Mouse (Mus musculus): ENCODE data around the gene Ppif.

The Ppif gene

DNA sequence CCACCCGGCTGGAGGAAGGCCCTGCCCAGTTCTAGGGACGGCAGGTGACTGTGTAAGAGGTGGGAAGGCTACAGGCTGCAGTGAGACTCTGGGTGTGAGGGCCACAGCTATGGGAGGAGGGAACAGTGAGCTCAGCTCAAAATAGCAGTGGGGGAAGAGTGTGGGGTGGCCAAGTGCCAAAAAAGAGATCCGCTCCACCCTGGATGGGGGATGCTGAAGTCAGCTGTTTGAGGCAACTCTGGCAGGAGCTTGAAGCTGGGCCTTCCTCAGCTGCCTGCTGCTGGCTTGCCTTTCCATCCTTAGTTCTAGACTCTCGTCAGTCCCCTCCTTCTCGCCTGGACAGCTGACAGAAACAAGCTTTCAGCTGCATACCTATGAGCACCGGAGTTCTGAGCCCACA, 42.6 kb downstream of the Ppif start:
- peak; percentile 72 for DNase-seq (ENCODE audit: low spot score)

DNA sequence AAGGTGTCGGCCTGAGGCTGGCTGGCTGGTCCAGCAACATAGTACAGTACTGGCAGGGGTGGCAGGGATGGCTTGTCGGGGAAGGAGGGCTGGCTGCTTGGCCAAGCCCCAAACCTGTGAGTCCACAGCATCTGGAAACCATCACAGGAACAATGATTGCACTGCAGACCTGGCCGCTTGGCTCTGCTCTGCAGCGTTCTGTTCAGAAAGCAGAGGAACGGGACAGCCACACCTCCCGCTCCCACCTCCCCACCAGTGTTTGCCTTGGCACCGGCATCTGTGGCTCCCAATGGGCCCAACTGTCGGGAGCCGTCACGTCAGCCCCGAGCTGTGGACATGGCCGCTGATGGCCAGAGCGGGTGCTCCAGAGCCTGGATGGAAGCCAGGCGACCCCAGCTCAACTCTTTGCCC, 44.6 kb downstream of the Ppif start:
- DNase-seq (ENCODE audit: low spot score) = no peak

GRCm38 (mm10) chr14:25739957-25740565, 46.1 kb downstream of the Ppif start:
- no peak for DNase-seq (ENCODE audit: low spot score)

GRCm38 (mm10) chr14:25741211-25741610, 47.3 kb downstream of the Ppif start:
- no peak for DNase-seq (ENCODE audit: low spot score)

- DNase-seq (ENCODE audit: low spot score) = no peak
Measured at GRCm38 (mm10) chr14:25741840-25742367, 48.0 kb downstream of the Ppif start.

DNA sequence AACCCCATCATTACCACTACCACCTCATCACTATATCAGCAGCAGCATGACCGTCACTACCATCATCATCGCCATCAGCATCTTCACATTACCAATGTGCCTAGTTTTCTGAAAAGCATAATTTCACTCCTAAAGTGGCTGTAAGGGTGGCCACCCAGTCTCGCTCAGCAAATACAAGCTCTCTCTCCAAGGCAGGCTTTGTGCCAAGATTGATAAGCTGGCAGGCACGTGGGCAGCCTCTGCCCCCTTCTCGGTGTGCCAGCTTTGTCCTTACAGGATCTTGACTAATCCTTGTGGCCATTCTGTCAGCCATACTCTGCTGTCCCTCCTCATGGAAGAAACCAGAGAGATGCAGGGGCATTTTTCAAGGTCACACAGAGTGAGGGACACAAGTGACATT, 49.0 kb downstream of the Ppif start:
- DNase-seq (ENCODE audit: low spot score) = no peak

- no peak for DNase-seq (ENCODE audit: low spot score)
Measured at GRCm38 (mm10) chr14:25745365-25746184, 51.6 kb downstream of the Ppif start.

GRCm38 (mm10) chr14:25746371-25746770, 52.4 kb downstream of the Ppif start:
- no peak for DNase-seq (ENCODE audit: low spot score)

- DNase-seq (ENCODE audit: low spot score) = no peak
Measured at GRCm38 (mm10) chr14:25746971-25747945, 53.3 kb downstream of the Ppif start.

DNA sequence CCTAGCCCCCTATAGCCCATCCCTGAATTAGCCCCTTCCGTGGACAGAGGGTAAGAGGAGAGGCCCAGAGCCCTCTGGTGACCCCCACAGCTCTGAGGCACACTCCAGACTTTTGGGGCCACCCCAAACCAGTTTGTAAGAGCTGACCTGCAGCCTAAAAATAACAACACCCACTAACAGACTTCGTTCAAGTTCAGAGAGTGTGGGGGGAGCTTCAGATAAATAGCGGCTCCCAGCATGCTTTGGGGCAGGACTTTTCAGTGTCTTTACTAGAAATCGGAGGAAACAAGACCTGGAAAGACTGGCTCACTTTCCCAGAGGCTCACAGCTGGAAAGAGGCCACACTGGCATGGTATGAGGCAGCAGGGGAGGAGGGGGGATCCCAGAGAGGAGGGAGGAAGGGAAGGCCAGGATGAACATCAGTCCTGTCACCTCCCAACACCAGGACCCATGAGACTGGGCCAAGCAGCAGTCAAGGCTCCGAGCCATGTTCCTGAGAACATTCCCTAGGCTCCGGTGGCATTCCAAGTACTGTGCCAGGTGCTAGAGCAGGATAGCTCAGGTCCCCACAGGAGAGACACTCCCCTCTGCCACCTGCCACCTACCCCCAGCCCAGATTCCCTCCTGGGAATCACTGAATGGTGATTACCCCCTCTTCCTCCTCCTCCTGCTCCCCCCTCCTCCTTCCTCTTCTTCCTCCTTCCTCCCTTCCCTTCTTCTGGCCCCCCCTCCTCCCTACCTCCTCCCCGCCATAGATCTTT, 54.2 kb downstream of the Ppif start:
- DNase-seq (ENCODE audit: low spot score) = peak; percentile 60

DNA sequence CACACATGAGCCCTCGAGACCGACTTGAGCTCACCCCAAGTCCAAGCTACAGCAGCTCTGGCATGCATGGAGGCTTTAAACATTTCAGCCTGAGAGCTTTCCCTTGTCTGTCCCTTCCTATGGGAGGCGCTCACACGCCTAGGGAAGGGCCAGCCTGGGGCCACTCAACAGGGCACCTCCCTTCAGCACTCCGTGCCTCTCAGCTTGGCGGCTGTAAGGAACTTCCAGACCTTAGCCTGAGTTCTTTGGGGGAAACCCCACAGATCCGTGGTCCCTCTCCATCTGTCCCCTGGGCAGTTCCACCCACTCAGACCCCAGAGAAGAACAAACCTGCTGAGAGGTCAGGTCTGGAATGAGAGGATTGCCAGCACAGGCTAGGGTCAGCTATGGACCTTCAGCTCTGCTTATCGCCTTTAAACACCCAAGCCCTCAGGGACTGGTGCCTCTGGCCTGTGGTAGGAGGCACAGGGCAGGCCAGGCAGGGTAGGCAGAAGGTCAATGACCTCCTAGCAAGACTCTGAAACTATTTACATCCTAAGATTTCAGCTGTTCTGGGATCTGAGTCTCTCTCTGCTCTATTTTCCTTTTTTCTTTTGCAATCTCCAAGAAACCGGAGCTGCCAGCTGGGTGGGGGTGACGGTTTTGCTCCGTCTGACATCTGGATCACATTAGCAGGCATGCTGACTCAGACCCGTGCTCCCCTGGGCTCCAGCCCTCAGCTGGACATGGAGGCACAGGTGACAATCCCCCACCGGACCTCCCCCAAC, 55.4 kb downstream of the Ppif start:
- DNase-seq (ENCODE audit: low spot score) = peak; percentile 88

All from adipocyte (in vitro differentiated cells).